Mouse (Mus musculus): Measurements from ENCODE around the gene Lypd6b. TPM values are rescaled to one million over a fixed set of nuclear protein-coding genes. Genes with fewer than 3 reads are reported as not detected.
A peak's percentile ranks its signal among the peaks of the same experiment; 100 is the strongest.

The Lypd6b gene
- polyA plus RNA-seq, 1 experiment from 2014 or later = 0.87 TPM

DNA sequence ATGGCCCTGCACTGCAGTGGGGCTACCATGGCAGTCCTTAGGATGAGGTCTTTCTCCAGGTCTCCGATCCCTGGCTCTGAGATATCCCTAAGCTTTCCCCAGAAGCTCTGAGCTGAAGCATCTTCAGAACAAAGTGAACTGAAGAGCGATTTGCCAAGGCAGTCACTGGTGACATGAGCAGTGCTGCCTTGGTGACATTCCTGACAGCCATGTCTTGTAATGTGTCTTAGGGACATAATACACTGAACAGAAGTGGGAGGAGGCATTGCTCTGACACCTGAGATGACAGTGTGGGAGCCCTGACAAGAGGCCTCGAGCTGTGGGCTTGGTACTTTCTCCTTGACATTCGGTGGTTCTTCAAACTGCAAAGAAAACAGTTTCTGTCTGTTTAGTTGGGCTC lies 11.1 kb upstream of the Lypd6b start:
- Histone ChIP-seq H3K4me1 (ENCODE audit: control insufficient read depth, insufficient read depth, low read length) (no peaks in the 10 kb centered on the region), H3K36me3 (ENCODE audit: control insufficient read depth, insufficient read depth, low read length) (no peaks in the 10 kb centered on the region), H3K4me3 (ENCODE audit: low read depth, low read length) (no peak overlapping the region), H3K9me3 (ENCODE audit: control insufficient read depth, low read length) (no peaks in the 10 kb centered on the region), H3K9ac (ENCODE audit: low read length) (no peak overlapping the region), H3K4me2 (no peak overlapping the region), H3K27me3 (ENCODE audit: control insufficient read depth, insufficient read depth, low read length) (no peaks in the 10 kb centered on the region), H3K27ac (ENCODE audit: low read depth, low read length) (no peak overlapping the region)
- 90% methylated on average over 4 of the region's 4 CpGs for WGBS
- DNase-seq (ENCODE audit: low spot score, missing footprints) (no peak), ATAC-seq (ENCODE audit: low FRiP score) (0 out of 2 replicates have a peak, but pooled peaks have one; percentile 27)

DNA sequence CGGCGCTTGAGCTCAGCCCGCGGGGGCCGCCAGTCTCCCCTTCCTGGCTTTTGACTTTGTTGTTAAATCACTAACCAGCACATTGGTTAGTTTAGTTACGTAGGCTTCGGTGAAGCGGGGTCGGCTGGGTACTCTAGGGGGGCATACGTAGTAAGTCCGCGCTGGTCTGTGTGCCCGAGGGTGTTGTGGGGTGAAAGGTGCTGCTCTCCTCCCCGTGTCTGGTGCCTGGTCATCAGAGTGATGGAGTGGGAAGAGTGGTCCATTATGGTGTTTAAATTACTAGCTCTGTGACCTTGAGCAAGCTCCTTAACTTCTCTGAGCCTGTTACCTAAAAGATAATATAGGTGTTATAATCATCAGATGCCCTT lies 547 bp downstream of the Lypd6b start:
- H3K4me1 ChIP-seq (ENCODE audit: control insufficient read depth, insufficient read depth, low read length) = peaks cover 2% of the 10 kb centered on the region; the same call in 1 of the 2 replicates
- peak overlapping the region; percentile 61 for H3K4me3 ChIP-seq (ENCODE audit: low read depth, low read length)
- no peaks in the 10 kb centered on the region for H3K36me3 ChIP-seq (ENCODE audit: control insufficient read depth, insufficient read depth, low read length)
- DNase-seq (ENCODE audit: low spot score, missing footprints) (peak; percentile 94), ATAC-seq (ENCODE audit: low FRiP score) (peak; percentile 54)
- H3K27ac ChIP-seq (ENCODE audit: low read depth, low read length) = no peak overlapping the region
- under 1% methylated on average over 14 of the region's 14 CpGs for WGBS
- peaks cover 26% of the 10 kb centered on the region for H3K27me3 ChIP-seq (ENCODE audit: control insufficient read depth, insufficient read depth, low read length)
- H3K9me3 ChIP-seq (ENCODE audit: control insufficient read depth, low read length) = no peaks in the 10 kb centered on the region
- peak overlapping the region; percentile 100 for H3K4me2 ChIP-seq
- peak overlapping the region; percentile 64 for H3K9ac ChIP-seq (ENCODE audit: low read length)

DNA sequence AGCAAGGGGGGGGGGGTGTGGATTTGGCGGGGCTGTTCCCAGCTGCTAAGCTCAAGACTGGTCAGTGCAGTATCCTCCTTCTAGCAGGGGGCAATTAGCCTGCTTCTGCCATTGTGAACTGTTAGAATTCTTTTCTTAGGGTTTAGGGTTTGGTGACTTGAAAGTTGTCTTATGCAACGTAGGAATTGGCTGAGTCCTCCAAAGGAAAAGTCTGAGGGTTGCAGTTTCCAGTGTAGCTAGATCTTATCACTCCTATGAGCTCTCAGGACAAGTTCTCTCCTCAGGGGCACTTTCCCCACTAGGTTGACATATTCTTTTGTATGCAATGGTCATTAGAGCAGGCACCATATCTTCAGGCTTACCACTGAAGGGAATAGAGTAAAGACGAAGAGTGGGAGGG lies 1.2 kb downstream of the Lypd6b start:
- Histone ChIP-seq H3K27ac (ENCODE audit: low read depth, low read length) (no peak overlapping the region), H3K4me3 (ENCODE audit: low read depth, low read length) (no peak overlapping the region), H3K4me1 (ENCODE audit: control insufficient read depth, insufficient read depth, low read length) (peaks cover 2% of the 10 kb centered on the region; the same call in 1 of the 2 replicates), H3K36me3 (ENCODE audit: control insufficient read depth, insufficient read depth, low read length) (no peaks in the 10 kb centered on the region), H3K9ac (ENCODE audit: low read length) (no peak overlapping the region), H3K27me3 (ENCODE audit: control insufficient read depth, insufficient read depth, low read length) (peaks cover 26% of the 10 kb centered on the region), H3K4me2 (no peak overlapping the region), H3K9me3 (ENCODE audit: control insufficient read depth, low read length) (no peaks in the 10 kb centered on the region)
- WGBS = 20% methylated on average over 3 of the region's 3 CpGs
- DNase-seq (ENCODE audit: low spot score, missing footprints) (no peak), ATAC-seq (ENCODE audit: low FRiP score) (no peak)

DNA sequence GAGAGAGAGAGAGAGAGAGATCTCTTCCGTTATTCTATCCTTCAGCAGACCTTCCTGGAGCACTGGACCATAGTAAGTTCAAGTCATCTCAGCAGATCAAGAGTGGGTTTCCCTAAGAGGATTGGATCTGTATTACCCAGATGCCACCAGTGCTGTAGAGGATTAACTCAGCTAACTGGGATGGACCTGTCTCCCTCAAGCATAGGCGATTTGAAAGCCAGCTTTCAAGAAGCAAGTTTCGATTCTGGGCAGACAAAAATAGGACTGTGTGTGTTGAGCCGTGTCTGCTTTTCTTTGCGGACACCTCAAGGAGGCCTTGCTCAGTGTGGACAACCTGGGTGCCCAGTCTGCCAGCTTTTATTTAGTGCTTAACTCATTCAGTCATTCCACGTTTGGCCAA lies 1.6 kb downstream of the Lypd6b start:
- 72% methylated on average over 6 of the region's 6 CpGs for WGBS
- Histone ChIP-seq H3K36me3 (ENCODE audit: control insufficient read depth, insufficient read depth, low read length) (no peaks in the 10 kb centered on the region), H3K9ac (ENCODE audit: low read length) (no peak overlapping the region), H3K4me2 (no peak overlapping the region), H3K4me1 (ENCODE audit: control insufficient read depth, insufficient read depth, low read length) (peaks cover 2% of the 10 kb centered on the region; the same call in 1 of the 2 replicates), H3K27me3 (ENCODE audit: control insufficient read depth, insufficient read depth, low read length) (peaks cover 26% of the 10 kb centered on the region), H3K4me3 (ENCODE audit: low read depth, low read length) (no peak overlapping the region), H3K9me3 (ENCODE audit: control insufficient read depth, low read length) (no peaks in the 10 kb centered on the region), H3K27ac (ENCODE audit: low read depth, low read length) (no peak overlapping the region)
- ATAC-seq (ENCODE audit: low FRiP score) = no peak
- no peak for DNase-seq (ENCODE audit: low spot score, missing footprints)

DNA sequence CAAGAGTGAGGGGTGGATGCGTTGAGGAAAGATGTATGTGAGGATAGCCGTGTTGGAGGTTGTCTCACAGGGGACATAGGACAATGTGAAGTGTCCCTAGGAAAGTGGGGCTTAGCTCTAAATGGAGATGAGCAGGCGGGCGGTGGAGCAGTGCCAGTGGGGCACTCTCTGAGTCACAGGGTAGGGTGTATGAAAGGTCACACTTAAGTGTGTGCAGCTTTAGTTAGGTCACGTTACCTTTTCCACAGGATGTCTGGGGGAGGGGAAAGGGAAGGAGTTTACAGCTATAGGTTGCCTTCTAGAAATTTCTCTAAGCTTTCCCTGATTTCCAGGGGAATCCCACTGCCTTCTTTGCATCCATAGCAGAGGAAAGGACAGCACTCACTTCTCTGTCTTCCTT lies 2.0 kb downstream of the Lypd6b start:
- 92% methylated on average over 5 of the region's 5 CpGs for WGBS
- H3K4me1 ChIP-seq (ENCODE audit: control insufficient read depth, insufficient read depth, low read length) = peaks cover 2% of the 10 kb centered on the region; the same call in 1 of the 2 replicates
- H3K9ac ChIP-seq (ENCODE audit: low read length) = no peak overlapping the region
- DNase-seq (ENCODE audit: low spot score, missing footprints) (no peak), ATAC-seq (ENCODE audit: low FRiP score) (no peak)
- no peak overlapping the region for H3K27ac ChIP-seq (ENCODE audit: low read depth, low read length)
- no peaks in the 10 kb centered on the region for H3K9me3 ChIP-seq (ENCODE audit: control insufficient read depth, low read length)
- peaks cover 26% of the 10 kb centered on the region for H3K27me3 ChIP-seq (ENCODE audit: control insufficient read depth, insufficient read depth, low read length)
- H3K4me3 ChIP-seq (ENCODE audit: low read depth, low read length) = no peak overlapping the region
- H3K4me2 ChIP-seq = no peak overlapping the region
- no peaks in the 10 kb centered on the region for H3K36me3 ChIP-seq (ENCODE audit: control insufficient read depth, insufficient read depth, low read length)

DNA sequence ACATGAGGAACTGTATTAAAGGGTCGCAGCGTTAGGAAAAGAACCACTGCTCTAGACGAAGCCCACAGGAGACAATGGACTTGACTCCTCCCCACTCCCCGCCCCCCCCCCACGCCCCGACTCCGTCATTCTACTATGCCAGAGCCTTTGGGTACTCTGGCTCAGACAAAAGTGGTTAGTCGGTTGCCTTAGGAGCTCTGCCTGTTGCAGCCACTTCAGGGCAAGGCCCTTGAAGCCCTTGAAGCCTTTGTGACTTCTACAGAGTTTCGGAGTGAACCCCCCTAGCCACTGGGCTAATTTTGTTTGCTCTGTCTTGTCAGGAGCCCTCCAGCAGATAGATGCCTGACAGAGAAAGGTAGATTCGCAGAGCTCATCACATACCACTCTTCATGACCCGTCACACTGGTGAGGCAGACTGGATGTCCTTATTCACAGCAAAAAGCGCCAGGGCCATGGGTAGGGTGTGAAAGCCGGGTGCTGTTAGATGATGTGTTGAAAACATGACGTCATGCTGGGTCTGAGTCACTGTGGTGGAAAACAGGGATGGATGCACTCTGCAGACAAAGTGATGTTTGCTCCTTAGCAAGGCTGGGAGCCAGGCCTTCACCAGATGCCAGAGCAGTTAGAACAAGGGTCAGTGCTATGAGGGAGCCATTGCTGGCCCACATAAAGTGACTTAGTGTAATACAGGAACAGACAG lies 10.1 kb downstream of the Lypd6b start:
- H3K9me3 ChIP-seq (ENCODE audit: control insufficient read depth, low read length) = no peaks in the 10 kb centered on the region
- no peak for ATAC-seq (ENCODE audit: low FRiP score)
- no peak overlapping the region for H3K4me2 ChIP-seq
- no peak overlapping the region for H3K4me3 ChIP-seq (ENCODE audit: low read depth, low read length)
- no peak overlapping the region for H3K27ac ChIP-seq (ENCODE audit: low read depth, low read length)
- WGBS = 63% methylated on average over 14 of the region's 14 CpGs
- no peaks in the 10 kb centered on the region for H3K36me3 ChIP-seq (ENCODE audit: control insufficient read depth, insufficient read depth, low read length)
- DNase-seq (ENCODE audit: low spot score, missing footprints) = no peak
- no peaks in the 10 kb centered on the region for H3K27me3 ChIP-seq (ENCODE audit: control insufficient read depth, insufficient read depth, low read length)
- H3K4me1 ChIP-seq (ENCODE audit: control insufficient read depth, insufficient read depth, low read length) = no peaks in the 10 kb centered on the region
- no peak overlapping the region for H3K9ac ChIP-seq (ENCODE audit: low read length)

DNA sequence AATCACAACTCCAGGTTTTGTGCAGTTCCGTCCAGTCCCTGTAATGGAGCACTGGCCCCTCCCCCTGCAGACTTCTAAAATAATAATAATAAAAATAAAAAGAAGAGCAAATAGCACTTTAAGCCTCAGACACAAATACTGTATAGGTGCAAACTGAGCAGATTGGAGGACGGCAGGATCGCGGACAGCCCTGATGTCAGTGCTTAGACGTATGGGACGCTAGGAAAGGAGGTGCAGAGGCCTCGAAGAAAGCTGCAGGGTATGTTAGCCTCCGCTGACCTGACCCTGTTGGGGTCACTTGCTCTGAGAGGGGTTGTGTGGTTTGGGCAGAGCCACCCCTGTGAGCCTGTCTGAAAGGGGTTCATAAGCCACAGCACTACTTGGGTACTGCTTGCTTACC lies 17.0 kb downstream of the Lypd6b start:
- ATAC-seq (ENCODE audit: low FRiP score) (no peak), DNase-seq (ENCODE audit: low spot score, missing footprints) (peak; percentile 1)
- Histone ChIP-seq H3K36me3 (ENCODE audit: control insufficient read depth, insufficient read depth, low read length) (no peaks in the 10 kb centered on the region), H3K4me1 (ENCODE audit: control insufficient read depth, insufficient read depth, low read length) (no peaks in the 10 kb centered on the region), H3K9me3 (ENCODE audit: control insufficient read depth, low read length) (no peaks in the 10 kb centered on the region), H3K9ac (ENCODE audit: low read length) (no peak overlapping the region), H3K4me3 (ENCODE audit: low read depth, low read length) (no peak overlapping the region), H3K27ac (ENCODE audit: low read depth, low read length) (no peak overlapping the region), H3K27me3 (ENCODE audit: control insufficient read depth, insufficient read depth, low read length) (no peaks in the 10 kb centered on the region), H3K4me2 (no peak overlapping the region)
- WGBS = 86% methylated on average over 8 of the region's 8 CpGs

DNA sequence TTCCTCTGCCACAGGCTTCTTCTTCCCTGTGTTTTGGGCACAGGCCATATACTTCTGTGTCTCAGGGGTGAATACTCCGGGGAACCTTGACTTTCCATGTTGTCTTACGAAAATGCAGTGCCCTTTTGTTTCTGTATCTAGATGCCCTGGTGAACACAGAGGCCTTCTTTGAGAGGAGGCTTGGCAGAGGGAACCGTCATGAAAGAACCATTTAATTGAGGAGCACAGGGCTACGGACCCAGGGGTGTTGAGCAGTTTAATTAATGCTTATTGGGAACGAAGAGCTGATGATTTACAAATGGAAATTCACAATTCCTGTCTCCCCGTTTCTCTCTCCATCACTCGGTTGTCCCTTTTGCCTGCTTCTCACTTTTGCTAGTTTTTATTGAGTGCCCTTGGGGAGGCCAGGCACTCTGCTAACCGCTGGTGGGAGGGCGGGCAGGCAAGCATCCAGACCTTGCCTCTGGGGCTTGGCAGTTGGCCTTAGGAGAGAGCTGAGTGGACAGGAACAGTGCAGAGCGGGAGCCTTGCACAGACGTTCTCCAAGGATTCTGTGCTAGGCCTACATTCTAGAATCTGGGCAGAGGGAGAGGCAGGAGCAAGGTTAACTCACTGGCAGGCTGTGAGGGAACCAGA lies 18.4 kb downstream of the Lypd6b start:
- H3K4me2 ChIP-seq = no peak overlapping the region
- H3K9me3 ChIP-seq (ENCODE audit: control insufficient read depth, low read length) = no peaks in the 10 kb centered on the region
- H3K4me1 ChIP-seq (ENCODE audit: control insufficient read depth, insufficient read depth, low read length) = no peaks in the 10 kb centered on the region
- H3K36me3 ChIP-seq (ENCODE audit: control insufficient read depth, insufficient read depth, low read length) = no peaks in the 10 kb centered on the region
- WGBS = 89% methylated on average over 11 of the region's 11 CpGs
- no peak overlapping the region for H3K9ac ChIP-seq (ENCODE audit: low read length)
- H3K4me3 ChIP-seq (ENCODE audit: low read depth, low read length) = no peak overlapping the region
- no peaks in the 10 kb centered on the region for H3K27me3 ChIP-seq (ENCODE audit: control insufficient read depth, insufficient read depth, low read length)
- peak; percentile 56 for DNase-seq (ENCODE audit: low spot score, missing footprints)
- ATAC-seq (ENCODE audit: low FRiP score) = no peak
- H3K27ac ChIP-seq (ENCODE audit: low read depth, low read length) = no peak overlapping the region

DNA sequence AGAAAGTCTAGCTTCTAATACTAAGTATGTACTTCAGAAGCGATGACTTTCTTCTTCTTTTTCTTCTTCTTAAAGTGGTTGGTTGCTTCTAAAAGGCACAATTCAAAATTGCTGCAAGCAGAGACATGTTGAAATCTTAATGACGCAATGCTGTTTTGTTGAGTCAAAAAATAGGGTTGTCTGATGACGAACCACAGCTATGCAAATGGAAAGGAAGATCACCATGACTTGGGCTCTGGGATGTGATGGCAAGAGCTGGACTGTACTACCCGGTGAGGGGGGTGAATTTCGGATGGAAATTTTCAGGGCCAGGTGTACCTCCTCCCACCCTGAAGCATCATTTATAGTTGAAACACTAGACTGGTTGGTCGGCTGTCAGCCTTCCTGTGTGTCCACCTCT lies 22.0 kb downstream of the Lypd6b start:
- H3K4me3 ChIP-seq (ENCODE audit: low read depth, low read length) = no peak overlapping the region
- no peaks in the 10 kb centered on the region for H3K27me3 ChIP-seq (ENCODE audit: control insufficient read depth, insufficient read depth, low read length)
- no peaks in the 10 kb centered on the region for H3K4me1 ChIP-seq (ENCODE audit: control insufficient read depth, insufficient read depth, low read length)
- H3K9ac ChIP-seq (ENCODE audit: low read length) = no peak overlapping the region
- ATAC-seq (ENCODE audit: low FRiP score) (no peak), DNase-seq (ENCODE audit: low spot score, missing footprints) (no peak)
- H3K4me2 ChIP-seq = no peak overlapping the region
- no peaks in the 10 kb centered on the region for H3K9me3 ChIP-seq (ENCODE audit: control insufficient read depth, low read length)
- 90% methylated on average over 6 of the region's 6 CpGs for WGBS
- no peak overlapping the region for H3K27ac ChIP-seq (ENCODE audit: low read depth, low read length)
- H3K36me3 ChIP-seq (ENCODE audit: control insufficient read depth, insufficient read depth, low read length) = no peaks in the 10 kb centered on the region

Data from midbrain, embryonic 11.5 days (tissue).